ENCODE assay signal across 21 mouse cellular contexts in the genomic region with DNA sequence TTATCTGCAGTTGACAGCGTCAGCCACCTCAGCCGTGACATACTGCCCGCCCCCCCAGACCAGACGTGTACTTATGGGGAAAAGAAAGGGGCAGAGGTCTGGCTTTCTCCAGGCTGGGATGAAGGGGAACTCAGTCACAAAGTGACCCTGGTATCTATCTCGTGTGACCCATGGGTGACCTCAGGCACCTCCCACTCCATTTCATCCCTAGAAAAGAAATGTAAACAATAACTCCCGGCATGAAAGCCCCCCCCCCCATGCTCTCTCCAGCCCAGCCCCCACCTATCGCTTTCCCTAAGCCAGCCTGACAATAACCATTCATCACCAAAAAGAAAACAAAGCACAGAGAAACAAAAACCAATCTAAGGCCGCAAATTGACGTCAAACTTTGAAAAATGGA.
DNase-seq lines count a peak whose midpoint lies in the region; ATAC-seq lines count a peak whose summit lies in the region.
"Had no signal": no experiment of that assay in that cellular context is flagged by ENCODE, and none has a peak within 500 bp of the region (broad histone marks: within the 10 kb centered on the region; RNA-seq: fewer than 3 reads in every experiment).

No protein-coding gene starts in this region.

- H3K9me3 ChIP-seq in heart, embryonic 12.5 days (replicated peaks): no peaks in the 10 kb centered on the region
- H3K9me3 ChIP-seq in midbrain, embryonic 10.5 days (replicated peaks): no peaks in the 10 kb centered on the region
- H3K9me3 ChIP-seq in midbrain, embryonic 14.5 days (ENCODE audit: control insufficient read depth, low read length): no peaks in the 10 kb centered on the region
- no peaks in the 10 kb centered on the region for H3K9me3 ChIP-seq in embryonic facial prominence, embryonic 10.5 days

- H3K36me3 ChIP-seq in heart, embryonic 12.5 days: no peaks in the 10 kb centered on the region
- no peaks in the 10 kb centered on the region for H3K36me3 ChIP-seq in midbrain, embryonic 10.5 days
- no peaks in the 10 kb centered on the region for H3K36me3 ChIP-seq in midbrain, embryonic 14.5 days (ENCODE audit: control insufficient read depth, insufficient read depth, low read length)
- H3K36me3 ChIP-seq in embryonic facial prominence, embryonic 10.5 days (replicated peaks): no peaks in the 10 kb centered on the region

- no peak overlapping the region for H3K27ac ChIP-seq in heart, embryonic 12.5 days (ENCODE audit: poor library complexity, severe bottlenecking)
- H3K27ac ChIP-seq in midbrain, embryonic 10.5 days (replicated peaks): 0 out of 2 replicates have a peak overlapping the region, but pooled peaks have one; percentile 2
- H3K27ac ChIP-seq in midbrain, embryonic 14.5 days (replicated peaks; ENCODE audit: low read depth, low read length): no peak overlapping the region
- peak overlapping the region; percentile 65; the same call in 1 of the 2 replicates for H3K27ac ChIP-seq in embryonic facial prominence, embryonic 10.5 days (replicated peaks)
- H3K27ac ChIP-seq: macrophage had no signal

- 28% methylated on average over 9 of the region's 9 CpGs for WGBS in heart, embryonic 12.5 days
- WGBS in midbrain, embryonic 10.5 days: 22% methylated on average over 9 of the region's 9 CpGs
- 12% methylated on average over 9 of the region's 9 CpGs for WGBS in midbrain, embryonic 14.5 days
- WGBS in embryonic facial prominence, embryonic 10.5 days: 26% methylated on average over 9 of the region's 9 CpGs

- intact Hi-C loops in heart, postnatal 25 days (cut with DNase I): no loop called here

- no peaks in the 10 kb centered on the region for H3K27me3 ChIP-seq in heart, embryonic 12.5 days (replicated peaks)
- H3K27me3 ChIP-seq in midbrain, embryonic 10.5 days (ENCODE audit: low read depth, poor library complexity, severe bottlenecking): peaks cover 71% of the 10 kb centered on the region
- no peaks in the 10 kb centered on the region for H3K27me3 ChIP-seq in midbrain, embryonic 14.5 days (ENCODE audit: control insufficient read depth, insufficient read depth, low read length)
- peaks cover 61% of the 10 kb centered on the region for H3K27me3 ChIP-seq in embryonic facial prominence, embryonic 10.5 days (replicated peaks; ENCODE audit: low read depth, poor library complexity, severe bottlenecking)
- H3K27me3 ChIP-seq: CH12.LX had no signal

- peaks cover 9% of the 10 kb centered on the region for H3K4me1 ChIP-seq in heart, embryonic 12.5 days (replicated peaks)
- H3K4me1 ChIP-seq in midbrain, embryonic 10.5 days: peaks cover 35% of the 10 kb centered on the region
- peaks cover 5% of the 10 kb centered on the region; the same call in 1 of the 2 replicates for H3K4me1 ChIP-seq in midbrain, embryonic 14.5 days (ENCODE audit: control insufficient read depth, insufficient read depth, low read length)
- peaks cover 32% of the 10 kb centered on the region for H3K4me1 ChIP-seq in embryonic facial prominence, embryonic 10.5 days

- no peak overlapping the region for H3K4me3 ChIP-seq in heart, embryonic 12.5 days
- H3K4me3 ChIP-seq in midbrain, embryonic 10.5 days: no peak overlapping the region
- H3K4me3 ChIP-seq in midbrain, embryonic 14.5 days (replicated peaks; ENCODE audit: low read depth, low read length): no peak overlapping the region
- H3K4me3 ChIP-seq in embryonic facial prominence, embryonic 10.5 days: no peak overlapping the region

- no peak for ATAC-seq in heart, embryonic 12.5 days (ENCODE audit: insufficient number of reproducible peaks, low FRiP score)
- no peak for ATAC-seq in midbrain, embryonic 14.5 days (ENCODE audit: low FRiP score, low TSS enrichment)
- ATAC-seq: inflammation-experienced regulatory T-cells, adult 6 months had no signal

- no peak for DNase-seq in heart, postnatal 25 days (ENCODE audit: low spot score)
- DNase-seq in midbrain, embryonic 10.5 days (ENCODE audit: low spot score): no peak
- no peak for DNase-seq in midbrain, embryonic 14.5 days
- peak; percentile 42 for DNase-seq in embryonic facial prominence, embryonic 10.5 days (ENCODE audit: low spot score)
- peak; percentile 44 for DNase-seq in neural tube, embryonic 10.5 days (ENCODE audit: extremely low spot score, low spot score)
- no peak for DNase-seq in adrenal gland, adult 8-10 months
- DNase-seq in thymus, adult 18-20 months: no peak
- DNase-seq: adrenal gland, adult 2 months; cerebellum, adult 11 months; cerebellum, postnatal 36 days; gastrocnemius, postnatal 10 days; heart, adult 18-20 months; heart, postnatal 14 days; kidney, adult 9 months; layer of hippocampus, adult 9-11 months; lung, adult 2 months; right cerebral cortex, adult 18-20 months had no signal

- H3K9ac ChIP-seq in heart, embryonic 12.5 days: no peak overlapping the region
- no peak overlapping the region for H3K9ac ChIP-seq in midbrain, embryonic 14.5 days (replicated peaks; ENCODE audit: low read length)

- H3K4me2 ChIP-seq in heart, embryonic 12.5 days: peak overlapping the region; percentile 27; the same call in 1 of the 2 replicates
- H3K4me2 ChIP-seq in midbrain, embryonic 14.5 days (ENCODE audit: low read length): no peak overlapping the region

Comparison
In these comparisons a context has a peak if more than half of its experiments do, and no peak if none do; other contexts are left out.
1. H3K27ac ChIP-seq: peak in midbrain, embryonic 10.5 days (single experiment) and embryonic facial prominence, embryonic 10.5 days (single experiment); none in heart, embryonic 12.5 days (single experiment) and midbrain, embryonic 14.5 days (single experiment).
2. DNase-seq: peak in embryonic facial prominence, embryonic 10.5 days (single experiment) and neural tube, embryonic 10.5 days (single experiment); none in heart, postnatal 25 days (single experiment), midbrain, embryonic 10.5 days (single experiment), midbrain, embryonic 14.5 days (single experiment), adrenal gland, adult 8-10 months (single experiment) and thymus, adult 18-20 months (0 of 2).